Mouse (Mus musculus): ENCODE data around the gene H2-Ab1. TPM values are rescaled to one million over a fixed set of nuclear protein-coding genes. Genes with fewer than 3 reads are reported as not detected.
A peak's percentile ranks its signal among the peaks of the same experiment; 100 is the strongest.
"Not testable (repeated sequence)": the region's sequence is repeated elsewhere in the genome, so short reads cannot be mapped to it uniquely, and the experiment has no call there.

Gene H2-Ab1
- polyA plus RNA-seq, 1 experiment from 2014 or later, result 145 TPM

- Histone ChIP-seq H3K27ac (no peak overlapping the region), H3K79me2 (ENCODE audit: inconsistent target) (no peaks in the 10 kb centered on the region), H3K4me3 (ENCODE audit: inconsistent target) (no peak overlapping the region), H3K36me3 (ENCODE audit: inconsistent target) (no peaks in the 10 kb centered on the region)
- WGBS (ENCODE audit: missing documents), result 100% methylated on average over 3 of the region's 3 CpGs
Observed at GRCm38 (mm10) chr17:34224816-34225215, 32.7 kb upstream of the H2-Ab1 start.

GRCm38 (mm10) chr17:34225426-34225825, 32.1 kb upstream of the H2-Ab1 start:
- Histone ChIP-seq H3K27ac (no peak overlapping the region), H3K36me3 (ENCODE audit: inconsistent target) (no peaks in the 10 kb centered on the region), H3K79me2 (ENCODE audit: inconsistent target) (no peaks in the 10 kb centered on the region), H3K4me3 (ENCODE audit: inconsistent target) (no peak overlapping the region)
- WGBS (ENCODE audit: missing documents), result 96% methylated on average over 5 of the region's 8 CpGs

GRCm38 (mm10) chr17:34225911-34226310, 31.6 kb upstream of the H2-Ab1 start:
- H3K79me2 ChIP-seq (ENCODE audit: inconsistent target); H3K27ac ChIP-seq; H3K4me3 ChIP-seq (ENCODE audit: inconsistent target); H3K36me3 ChIP-seq (ENCODE audit: inconsistent target): not testable (repeated sequence)
- WGBS (ENCODE audit: missing documents), result no CpG with 5 or more reads among the region's 23 CpGs

GRCm38 (mm10) chr17:34230971-34231370, 26.5 kb upstream of the H2-Ab1 start:
- not testable (repeated sequence) for H3K27ac ChIP-seq; H3K79me2 ChIP-seq (ENCODE audit: inconsistent target); H3K4me3 ChIP-seq (ENCODE audit: inconsistent target); H3K36me3 ChIP-seq (ENCODE audit: inconsistent target)
- WGBS (ENCODE audit: missing documents), result no CpG with 5 or more reads among the region's 9 CpGs

GRCm38 (mm10) chr17:34232021-34232420, 25.5 kb upstream of the H2-Ab1 start:
- H3K27ac ChIP-seq; H3K4me3 ChIP-seq (ENCODE audit: inconsistent target); H3K79me2 ChIP-seq (ENCODE audit: inconsistent target); H3K36me3 ChIP-seq (ENCODE audit: inconsistent target): not testable (repeated sequence)
- WGBS (ENCODE audit: missing documents), result 86% methylated on average over 4 of the region's 7 CpGs

GRCm38 (mm10) chr17:34234926-34235325, 22.6 kb upstream of the H2-Ab1 start:
- no peak overlapping the region for H3K4me3 ChIP-seq (ENCODE audit: inconsistent target)
- H3K27ac ChIP-seq, result no peak overlapping the region

GRCm38 (mm10) chr17:34236691-34237090, 20.8 kb upstream of the H2-Ab1 start:
- Histone ChIP-seq H3K27ac (no peak overlapping the region), H3K4me3 (ENCODE audit: inconsistent target) (no peak overlapping the region), H3K79me2 (ENCODE audit: inconsistent target) (no peaks in the 10 kb centered on the region), H3K36me3 (ENCODE audit: inconsistent target) (no peaks in the 10 kb centered on the region)
- WGBS (ENCODE audit: missing documents), result 94% methylated on average over 5 of the region's 5 CpGs

More at GRCm38 (mm10) chr17:34234926-34235325, 22.6 kb upstream of the H2-Ab1 start:
- Histone ChIP-seq H3K36me3 (ENCODE audit: inconsistent target) (no peaks in the 10 kb centered on the region), H3K79me2 (ENCODE audit: inconsistent target) (no peaks in the 10 kb centered on the region)
- WGBS (ENCODE audit: missing documents), result 0% methylated on average over 8 of the region's 9 CpGs

- no peak overlapping the region for H3K27ac ChIP-seq
- WGBS (ENCODE audit: missing documents), result 84% methylated on average over 3 of the region's 3 CpGs
- no peaks in the 10 kb centered on the region for H3K79me2 ChIP-seq (ENCODE audit: inconsistent target)
- no peaks in the 10 kb centered on the region for H3K36me3 ChIP-seq (ENCODE audit: inconsistent target)
- H3K4me3 ChIP-seq (ENCODE audit: inconsistent target), result no peak overlapping the region
Observed at GRCm38 (mm10) chr17:34237741-34238140, 19.7 kb upstream of the H2-Ab1 start.

- 40% methylated on average over 3 of the region's 3 CpGs for WGBS (ENCODE audit: missing documents)
- Histone ChIP-seq H3K79me2 (ENCODE audit: inconsistent target) (no peaks in the 10 kb centered on the region), H3K27ac (peak within 1 kb of the TSS; percentile 78), H3K36me3 (ENCODE audit: inconsistent target) (no peaks in the 10 kb centered on the region), H3K4me3 (ENCODE audit: inconsistent target) (peak within 1 kb of the TSS; percentile 5; the same call in 1 of the 2 replicates)
Observed at GRCm38 (mm10) chr17:34238706-34239105, 18.8 kb upstream of the H2-Ab1 start, which contains the start of gene H2-Ob. H2-Ob (plus strand) TSS chr17:34238903.

GRCm38 (mm10) chr17:34239601-34240041, 17.9 kb upstream of the H2-Ab1 start:
- Histone ChIP-seq H3K27ac (peak overlapping the region; percentile 78), H3K79me2 (ENCODE audit: inconsistent target) (no peaks in the 10 kb centered on the region), H3K36me3 (ENCODE audit: inconsistent target) (no peaks in the 10 kb centered on the region), H3K4me3 (ENCODE audit: inconsistent target) (peak overlapping the region; percentile 5; the same call in 1 of the 2 replicates)
- 0% methylated on average over 10 of the region's 10 CpGs for WGBS (ENCODE audit: missing documents)

- Histone ChIP-seq H3K27ac (peak overlapping the region; percentile 78), H3K4me3 (ENCODE audit: inconsistent target) (no peak overlapping the region), H3K36me3 (ENCODE audit: inconsistent target) (no peaks in the 10 kb centered on the region), H3K79me2 (ENCODE audit: inconsistent target) (no peaks in the 10 kb centered on the region)
- WGBS (ENCODE audit: missing documents), result 9% methylated on average over 2 of the region's 3 CpGs
Observed at GRCm38 (mm10) chr17:34240366-34240765, 17.1 kb upstream of the H2-Ab1 start.

GRCm38 (mm10) chr17:34240916-34241315, 16.6 kb upstream of the H2-Ab1 start:
- no peaks in the 10 kb centered on the region for H3K36me3 ChIP-seq (ENCODE audit: inconsistent target)
- H3K79me2 ChIP-seq (ENCODE audit: inconsistent target), result no peaks in the 10 kb centered on the region
- no peak overlapping the region for H3K4me3 ChIP-seq (ENCODE audit: inconsistent target)
- 88% methylated on average over 6 of the region's 6 CpGs for WGBS (ENCODE audit: missing documents)
- no peak overlapping the region for H3K27ac ChIP-seq

GRCm38 (mm10) chr17:34244656-34245055, 12.8 kb upstream of the H2-Ab1 start:
- H3K4me3 ChIP-seq (ENCODE audit: inconsistent target), result no peak overlapping the region
- H3K27ac ChIP-seq, result no peak overlapping the region
- WGBS (ENCODE audit: missing documents), result 91% methylated on average over 4 of the region's 4 CpGs
- H3K36me3 ChIP-seq (ENCODE audit: inconsistent target), result no peaks in the 10 kb centered on the region
- H3K79me2 ChIP-seq (ENCODE audit: inconsistent target), result no peaks in the 10 kb centered on the region

GRCm38 (mm10) chr17:34247047-34247446, 10.4 kb upstream of the H2-Ab1 start:
- no peaks in the 10 kb centered on the region for H3K36me3 ChIP-seq (ENCODE audit: inconsistent target)
- 71% methylated on average over 3 of the region's 3 CpGs for WGBS (ENCODE audit: missing documents)
- no peaks in the 10 kb centered on the region for H3K79me2 ChIP-seq (ENCODE audit: inconsistent target)
- no peak overlapping the region for H3K27ac ChIP-seq
- H3K4me3 ChIP-seq (ENCODE audit: inconsistent target), result no peak overlapping the region

- no peak overlapping the region for H3K27ac ChIP-seq
- H3K79me2 ChIP-seq (ENCODE audit: inconsistent target), result no peaks in the 10 kb centered on the region
- 11% methylated on average over 2 of the region's 2 CpGs for WGBS (ENCODE audit: missing documents)
- no peaks in the 10 kb centered on the region for H3K36me3 ChIP-seq (ENCODE audit: inconsistent target)
- H3K4me3 ChIP-seq (ENCODE audit: inconsistent target), result no peak overlapping the region
Observed at GRCm38 (mm10) chr17:34248764-34249163, 8.7 kb upstream of the H2-Ab1 start.

GRCm38 (mm10) chr17:34249361-34249760, 8.1 kb upstream of the H2-Ab1 start:
- Histone ChIP-seq H3K36me3 (ENCODE audit: inconsistent target) (no peaks in the 10 kb centered on the region), H3K27ac (no peak overlapping the region), H3K4me3 (ENCODE audit: inconsistent target) (no peak overlapping the region), H3K79me2 (ENCODE audit: inconsistent target) (no peaks in the 10 kb centered on the region)
- WGBS (ENCODE audit: missing documents), result 54% methylated on average over 3 of the region's 3 CpGs

Data from macrophage (primary cell).